Mouse (Mus musculus) CH12.LX (cell line): Measurements from ENCODE around the gene P2rx1.

Experiments used
- BHLHE40 ChIP-seq: IDR thresholded peaks from 2 replicates; pipeline ENCODE4 v1.6.1; 2011; ENCODE audit warnings: mild to moderate bottlenecking, low read depth, low read length, improper control_type of control experiment
- CTCF ChIP-seq, 2 experiments: IDR thresholded peaks in 1 of 2; conservative IDR thresholded peaks in 1 of 2; 2 replicates each; pipeline ENCODE4 v1.5.1; 2011 to 2012; ENCODE audit warnings: low read depth in 2 of 2, low read length in 2 of 2, improper control_type of control experiment in 1 of 2, inconsistent platforms in 1 of 2, mild to moderate bottlenecking in 1 of 2, moderate library complexity in 1 of 2
- EP300 ChIP-seq: IDR thresholded peaks from 2 replicates; pipeline ENCODE4 v1.6.1; 2011; ENCODE audit warnings: low read length, improper control_type of control experiment
- HCFC1 ChIP-seq: IDR thresholded peaks from 2 replicates; pipeline ENCODE4 v1.6.1; 2012; ENCODE audit warnings: low read depth, mild to moderate bottlenecking, inconsistent platforms, low read length, improper control_type of control experiment
- MAX ChIP-seq: IDR thresholded peaks from 2 replicates; pipeline ENCODE4 v1.6.1; 2011; ENCODE audit warnings: low read length, improper control_type of control experiment
- MEF2A ChIP-seq: IDR thresholded peaks from 2 replicates; pipeline ENCODE4 v1.6.1; 2014; ENCODE audit warnings: low read depth, mild to moderate bottlenecking, inconsistent platforms, low read length, improper control_type of control experiment, borderline replicate concordance
- NRF1 ChIP-seq: IDR thresholded peaks from 2 replicates; pipeline ENCODE4 v1.6.1; 2014; ENCODE audit warnings: low read depth, mild to moderate bottlenecking, inconsistent platforms, low read length, improper control_type of control experiment, moderate library complexity
- PAX5 ChIP-seq: IDR thresholded peaks from 2 replicates; pipeline ENCODE4 v1.6.1; 2012; ENCODE audit warnings: low read length, inconsistent platforms, mixed read lengths
- POLR2A ChIP-seq: IDR thresholded peaks from 2 replicates; pipeline ENCODE4 v1.6.1; 2011; ENCODE audit warnings: low read depth, mild to moderate bottlenecking, improper control_type of control experiment, low read length
- SIN3A ChIP-seq: IDR thresholded peaks from 2 replicates; pipeline ENCODE4 v1.6.1; 2012; ENCODE audit warnings: low read length, improper control_type of control experiment, inconsistent platforms
- TCF12 ChIP-seq: IDR thresholded peaks from 2 replicates; pipeline ENCODE4 v1.6.1; 2014; ENCODE audit warnings: low read depth, mild to moderate bottlenecking, inconsistent platforms, low read length, improper control_type of control experiment
- USF2 ChIP-seq: conservative IDR thresholded peaks from 2 replicates; pipeline ENCODE4 v1.6.1; 2011; ENCODE audit warnings: low read depth, low read length, improper control_type of control experiment
- ZC3H11A ChIP-seq: IDR thresholded peaks from 2 replicates; pipeline ENCODE4 v1.6.1; 2012; ENCODE audit warnings: low read depth, mild to moderate bottlenecking, inconsistent platforms, low read length, improper control_type of control experiment

GRCm38 (mm10) chr11:73006377-73006776 lies 7.5 kb downstream of the P2rx1 start:
- TF ChIP-seq POLR2A (no peak), CTCF (conservative IDR thresholded peaks at IDR 0.05 in 1 of 2, IDR thresholded peaks at IDR 0.05 in 1 of 2; ENCODE audit: low read depth in 2 of 2, low read length in 2 of 2) (peak; percentile 72 to 98), EP300 (no peak), MAX (no peak), TCF12 (no peak), MEF2A (no peak), NRF1 (no peak), HCFC1 (0 out of 2 replicates have a peak, but pooled peaks have one; percentile 2), USF2 (no peak), BHLHE40 (no peak), SIN3A (no peak), ZC3H11A (peak; percentile 90), PAX5 (no peak)
